38 mouse cellular contexts compared by ENCODE assay signal in genomic region chr1:65223654-65224053, GRCm38 (mm10). TPM values are rescaled to one million over a fixed set of nuclear protein-coding genes. Genes with fewer than 3 reads are reported as not detected.
"Had no signal": no experiment of that assay in that cellular context is flagged by ENCODE, and none has a peak within 500 bp of the region (broad histone marks: within the 10 kb centered on the region; RNA-seq: fewer than 3 reads in every experiment).

No protein-coding gene starts in this region.

- H3K4me3 ChIP-seq: limb, embryonic 10.5 days; limb, embryonic 12.5 days; limb, embryonic 13.5 days; limb, embryonic 15.5 days; liver, embryonic 12.5 days; liver, embryonic 13.5 days; liver, embryonic 15.5 days; lung, embryonic 15.5 days; megakaryocyte, embryonic 14.5 days; midbrain, embryonic 10.5 days; midbrain, embryonic 12.5 days; midbrain, embryonic 13.5 days; midbrain, embryonic 15.5 days; myocyte had no signal

- H3K27me3 ChIP-seq: limb, embryonic 12.5 days; limb, embryonic 13.5 days; limb, embryonic 15.5 days; liver, embryonic 12.5 days; liver, embryonic 13.5 days; liver, embryonic 15.5 days; lung, embryonic 15.5 days; megakaryocyte, embryonic 14.5 days; midbrain, embryonic 12.5 days; midbrain, embryonic 13.5 days; midbrain, embryonic 15.5 days had no signal

- H3K4me1 ChIP-seq: limb, embryonic 10.5 days; limb, embryonic 12.5 days; limb, embryonic 13.5 days; limb, embryonic 15.5 days; liver, embryonic 12.5 days; liver, embryonic 13.5 days; liver, embryonic 15.5 days; lung, embryonic 15.5 days; midbrain, embryonic 10.5 days; midbrain, embryonic 12.5 days; midbrain, embryonic 13.5 days; midbrain, embryonic 15.5 days had no signal

- H3K9me3 ChIP-seq: limb, embryonic 10.5 days; limb, embryonic 12.5 days; limb, embryonic 13.5 days; limb, embryonic 15.5 days; liver, embryonic 12.5 days; liver, embryonic 13.5 days; liver, embryonic 15.5 days; lung, embryonic 15.5 days; megakaryocyte, embryonic 14.5 days; midbrain, embryonic 10.5 days; midbrain, embryonic 12.5 days; midbrain, embryonic 13.5 days; midbrain, embryonic 15.5 days had no signal

- H3K9ac ChIP-seq: limb, embryonic 12.5 days; limb, embryonic 13.5 days; limb, embryonic 15.5 days; liver, embryonic 12.5 days; liver, embryonic 13.5 days; liver, embryonic 14.5 days; liver, embryonic 15.5 days; liver, postnatal 0 days; lung, embryonic 14.5 days; lung, embryonic 15.5 days; midbrain, embryonic 12.5 days; midbrain, embryonic 13.5 days; midbrain, embryonic 15.5 days had no signal

- H3K27ac ChIP-seq: limb, embryonic 10.5 days; limb, embryonic 12.5 days; limb, embryonic 13.5 days; limb, embryonic 15.5 days; liver, embryonic 12.5 days; liver, embryonic 13.5 days; liver, embryonic 14.5 days; liver, embryonic 15.5 days; lung, embryonic 15.5 days; macrophage; midbrain, embryonic 10.5 days; midbrain, embryonic 12.5 days; midbrain, embryonic 13.5 days; midbrain, embryonic 15.5 days had no signal

- DNase-seq: left cerebral cortex, postnatal 4 days; liver; liver, embryonic 13.5 days; liver, postnatal 0 days; lung, adult 18-20 months; lung, adult 2 months; lung, embryonic 14.5 days; lung, postnatal 10 days; lung, postnatal 14 days; lung, postnatal 36 days; lung, postnatal 4 days; midbrain, embryonic 14.5 days had no signal

RNA-seq across cellular contexts. Expression of gene Pth2r, which starts 58.2 kb away (rescaled TPM):
- total RNA-seq: liver, adult 2 months; megakaryocyte progenitor cell, adult 5-6 weeks; megakaryocyte, adult 5-6 weeks; megakaryocyte-erythroid progenitor cell, adult 5-6 weeks; monocyte, adult 5-6 weeks had no signal
- polyA plus RNA-seq: limb, embryonic 10.5 days; limb, embryonic 11.5 days; limb, embryonic 12.5 days; liver, adult 2 months; liver, embryonic 11.5 days; liver, embryonic 12.5 days; liver, embryonic 13.5 days; liver, embryonic 14.5 days; liver, embryonic 15.5 days; liver, embryonic 16.5 days; lung, adult 2 months; lung, embryonic 14.5 days; lung, embryonic 15.5 days; lung, embryonic 16.5 days; lung, postnatal 0 days; midbrain, embryonic 11.5 days had no signal
